Mouse (Mus musculus): Measurements from ENCODE around the gene Cds1. TPM values are rescaled to one million over a fixed set of nuclear protein-coding genes. Genes with fewer than 3 reads are reported as not detected.

Cds1 gene
- polyA plus RNA-seq, 1 experiment from 2014 or later: 2.2 TPM

DNA sequence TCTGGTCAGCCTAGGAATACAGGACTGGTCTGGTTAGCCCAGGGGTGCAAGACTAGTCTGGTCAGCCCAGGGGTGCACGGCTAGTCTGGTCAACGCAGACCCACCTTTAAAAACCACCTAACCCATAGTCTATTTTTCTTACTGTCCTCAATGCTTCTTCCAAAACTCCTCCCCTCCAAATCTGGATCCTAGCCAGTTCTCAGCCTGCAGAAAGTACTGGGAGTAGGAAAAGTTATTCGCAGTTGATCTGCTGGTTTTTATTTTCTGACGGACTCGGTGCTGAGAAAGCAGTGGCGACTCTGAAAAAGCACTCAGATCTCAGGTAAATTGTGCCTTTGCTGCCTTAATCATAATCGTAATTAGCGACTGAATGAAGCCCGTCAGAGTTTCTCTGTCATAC, 7.7 kb downstream of the Cds1 start:
- H3K9me3 ChIP-seq (ENCODE audit: low read depth, low read length): no peaks in the 10 kb centered on the region
- no peaks in the 10 kb centered on the region for H3K4me1 ChIP-seq (ENCODE audit: insufficient read depth)
- H3K4me2 ChIP-seq: no peak overlapping the region
- no peak overlapping the region for H3K27ac ChIP-seq (ENCODE audit: low read depth)
- no peaks in the 10 kb centered on the region for H3K36me3 ChIP-seq (ENCODE audit: insufficient read depth)
- DNase-seq: peak; percentile 54
- TF ChIP-seq CTCF (IDR thresholded peaks at IDR 0.05; ENCODE audit: low read depth): no peak
- ATAC-seq (ENCODE audit: insufficient read depth): no peak
- H3K4me3 ChIP-seq (ENCODE audit: low read depth, low read length): no peak overlapping the region
- H3K9ac ChIP-seq: no peak overlapping the region
- 71% methylated on average over 9 of the region's 9 CpGs for WGBS
- peaks cover 12% of the 10 kb centered on the region; the same call in 1 of the 2 replicates for H3K27me3 ChIP-seq (ENCODE audit: insufficient read depth, low read length)

DNA sequence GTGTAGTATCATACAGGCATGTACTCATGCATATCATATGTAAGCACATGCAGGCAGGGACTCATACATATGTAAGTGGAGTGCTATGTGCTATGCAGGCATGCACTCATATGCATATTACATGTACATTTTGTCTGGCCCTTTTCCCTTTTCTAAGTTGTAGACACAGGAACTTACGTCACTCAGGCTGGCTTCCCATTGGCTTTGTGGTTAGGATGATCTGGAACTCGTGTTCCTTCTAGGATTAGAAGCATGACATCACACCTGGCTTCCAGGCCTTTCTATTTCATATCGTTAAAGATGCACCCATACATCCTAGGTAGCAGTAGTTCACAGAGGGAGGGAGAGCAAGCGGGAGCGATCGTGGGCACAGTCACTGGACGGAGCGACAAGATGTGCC, 10.3 kb downstream of the Cds1 start:
- no peak overlapping the region for H3K4me3 ChIP-seq (ENCODE audit: low read depth, low read length)
- H3K4me2 ChIP-seq: no peak overlapping the region
- WGBS: 90% methylated on average over 8 of the region's 8 CpGs
- H3K27me3 ChIP-seq (ENCODE audit: insufficient read depth, low read length): no peaks in the 10 kb centered on the region
- DNase-seq: no peak
- no peaks in the 10 kb centered on the region for H3K4me1 ChIP-seq (ENCODE audit: insufficient read depth)
- no peak overlapping the region for H3K27ac ChIP-seq (ENCODE audit: low read depth)
- no peak for ATAC-seq (ENCODE audit: insufficient read depth)
- H3K9me3 ChIP-seq (ENCODE audit: low read depth, low read length): no peaks in the 10 kb centered on the region
- no peak overlapping the region for H3K9ac ChIP-seq
- TF ChIP-seq CTCF (IDR thresholded peaks at IDR 0.05; ENCODE audit: low read depth): no peak
- no peaks in the 10 kb centered on the region for H3K36me3 ChIP-seq (ENCODE audit: insufficient read depth)

DNA sequence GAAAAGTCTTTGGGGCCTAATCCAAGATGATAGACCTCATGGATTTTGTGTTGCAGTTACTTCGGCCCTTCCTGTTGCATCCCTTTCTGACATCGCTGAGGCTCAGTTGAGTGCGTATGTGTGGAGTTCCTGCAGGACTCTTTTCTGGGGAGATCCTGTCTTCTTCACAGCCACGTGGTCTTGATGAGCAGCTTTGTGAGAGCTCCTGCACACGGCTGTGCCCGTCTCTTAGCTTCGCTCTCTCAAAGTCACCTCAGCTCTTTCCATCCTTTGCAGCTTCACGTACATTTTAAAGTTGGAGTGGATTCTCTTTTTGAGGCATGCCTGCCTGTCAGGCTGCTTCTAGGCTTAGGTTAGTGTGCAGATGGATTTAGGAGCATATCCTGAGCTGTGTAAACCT, 11.6 kb downstream of the Cds1 start:
- 81% methylated on average over 8 of the region's 8 CpGs for WGBS
- ATAC-seq (ENCODE audit: insufficient read depth) (no peak), DNase-seq (no peak)
- no peaks in the 10 kb centered on the region for H3K9me3 ChIP-seq (ENCODE audit: low read depth, low read length)
- no peak overlapping the region for H3K4me3 ChIP-seq (ENCODE audit: low read depth, low read length)
- H3K4me1 ChIP-seq (ENCODE audit: insufficient read depth): no peaks in the 10 kb centered on the region
- H3K27ac ChIP-seq (ENCODE audit: low read depth): no peak overlapping the region
- no peak for TF ChIP-seq CTCF (IDR thresholded peaks at IDR 0.05; ENCODE audit: low read depth)
- H3K9ac ChIP-seq: no peak overlapping the region
- no peaks in the 10 kb centered on the region for H3K36me3 ChIP-seq (ENCODE audit: insufficient read depth)
- no peak overlapping the region for H3K4me2 ChIP-seq
- H3K27me3 ChIP-seq (ENCODE audit: insufficient read depth, low read length): no peaks in the 10 kb centered on the region

DNA sequence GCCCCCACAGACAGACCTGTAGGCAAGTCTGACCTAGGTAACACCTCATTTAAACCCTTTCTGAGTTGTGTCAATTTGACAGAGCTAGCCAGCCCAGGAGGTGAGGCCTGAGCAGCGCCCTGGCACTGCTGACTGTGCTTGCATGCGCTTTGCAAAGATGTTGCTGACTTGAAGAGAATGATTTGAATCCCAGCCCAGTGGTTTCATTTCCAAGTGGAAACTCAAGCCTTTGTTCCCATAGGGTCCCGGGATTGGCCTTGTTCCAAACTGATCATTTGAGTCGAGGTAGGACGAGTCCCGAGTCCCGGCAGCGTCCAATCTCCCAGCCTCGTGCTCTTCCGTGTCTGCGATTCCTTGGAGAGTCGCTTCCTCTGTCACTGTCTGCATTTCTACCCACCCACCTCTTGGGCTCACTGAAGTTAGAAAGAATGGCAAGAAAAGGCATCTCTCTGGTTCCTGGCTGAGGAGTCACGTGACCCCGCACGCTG, 14.5 kb downstream of the Cds1 start:
- H3K4me2 ChIP-seq: no peak overlapping the region
- no peaks in the 10 kb centered on the region for H3K9me3 ChIP-seq (ENCODE audit: low read depth, low read length)
- H3K9ac ChIP-seq: no peak overlapping the region
- H3K27me3 ChIP-seq (ENCODE audit: insufficient read depth, low read length): no peaks in the 10 kb centered on the region
- 70% methylated on average over 15 of the region's 15 CpGs for whole genome bisulfite sequencing
- no peak for TF ChIP-seq CTCF (IDR thresholded peaks at IDR 0.05; ENCODE audit: low read depth)
- H3K36me3 ChIP-seq (ENCODE audit: insufficient read depth): no peaks in the 10 kb centered on the region
- H3K4me3 ChIP-seq (ENCODE audit: low read depth, low read length): no peak overlapping the region
- no peaks in the 10 kb centered on the region for H3K4me1 ChIP-seq (ENCODE audit: insufficient read depth)
- no peak overlapping the region for H3K27ac ChIP-seq (ENCODE audit: low read depth)
- peak; percentile 51 for DNase-seq
- peak; percentile 28; the same call in 1 of the 2 replicates for ATAC-seq (ENCODE audit: insufficient read depth)

DNA sequence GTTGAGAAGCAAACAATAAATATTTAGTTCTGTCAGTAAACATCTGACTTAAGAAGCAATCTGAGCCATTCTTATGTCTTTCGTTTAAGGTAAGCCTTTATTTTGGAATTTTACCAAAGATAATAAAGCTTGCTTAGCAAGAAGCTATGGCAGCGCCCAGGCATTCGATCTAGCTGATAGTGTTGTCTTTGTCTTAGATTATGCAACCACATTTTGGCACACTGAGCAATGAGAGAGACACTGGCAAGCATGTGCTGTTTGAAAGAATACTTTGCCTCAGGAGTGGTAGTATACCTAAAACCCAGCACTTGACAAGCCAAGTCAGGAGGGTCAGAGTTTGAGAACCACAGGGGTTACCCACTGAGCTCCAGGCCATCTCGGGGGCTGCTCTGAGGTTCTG, 16.0 kb downstream of the Cds1 start:
- H3K27ac ChIP-seq (ENCODE audit: low read depth): no peak overlapping the region
- H3K4me2 ChIP-seq: no peak overlapping the region
- H3K36me3 ChIP-seq (ENCODE audit: insufficient read depth): no peaks in the 10 kb centered on the region
- H3K9me3 ChIP-seq (ENCODE audit: low read depth, low read length): no peaks in the 10 kb centered on the region
- no peak overlapping the region for H3K4me3 ChIP-seq (ENCODE audit: low read depth, low read length)
- no peak overlapping the region for H3K9ac ChIP-seq
- ATAC-seq (ENCODE audit: insufficient read depth): no peak
- TF ChIP-seq CTCF (IDR thresholded peaks at IDR 0.05; ENCODE audit: low read depth): no peak
- H3K27me3 ChIP-seq (ENCODE audit: insufficient read depth, low read length): no peaks in the 10 kb centered on the region
- 65% methylated on average over 4 of the region's 4 CpGs for WGBS
- H3K4me1 ChIP-seq (ENCODE audit: insufficient read depth): no peaks in the 10 kb centered on the region
- no peak for DNase-seq

DNA sequence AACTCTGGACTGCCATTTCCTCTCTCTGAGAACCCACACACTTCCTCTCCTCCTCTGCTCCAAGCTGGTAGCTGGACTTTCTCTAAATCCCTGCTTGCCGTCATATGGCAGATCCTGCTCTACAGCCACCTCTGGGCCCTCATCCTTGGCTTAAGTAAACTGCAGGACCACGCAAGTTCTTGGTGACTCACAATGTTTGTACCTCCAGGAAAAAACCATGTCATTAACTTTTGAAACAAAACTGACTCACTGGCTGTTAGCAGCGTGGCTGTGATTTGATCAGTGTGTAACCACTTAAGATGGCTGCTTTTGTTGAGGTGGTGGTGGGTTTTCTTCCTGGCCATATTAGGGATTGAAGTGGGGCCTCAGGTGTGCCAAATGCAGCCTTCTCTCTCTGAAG, 19.4 kb downstream of the Cds1 start:
- H3K27ac ChIP-seq (ENCODE audit: low read depth): no peak overlapping the region
- no peaks in the 10 kb centered on the region for H3K36me3 ChIP-seq (ENCODE audit: insufficient read depth)
- no peak for TF ChIP-seq CTCF (IDR thresholded peaks at IDR 0.05; ENCODE audit: low read depth)
- DNase-seq (no peak), ATAC-seq (ENCODE audit: insufficient read depth) (no peak)
- H3K9me3 ChIP-seq (ENCODE audit: low read depth, low read length): no peaks in the 10 kb centered on the region
- H3K9ac ChIP-seq: no peak overlapping the region
- WGBS: 58% methylated on average over 3 of the region's 3 CpGs
- no peak overlapping the region for H3K4me2 ChIP-seq
- no peaks in the 10 kb centered on the region; the same call in 1 of the 2 replicates for H3K4me1 ChIP-seq (ENCODE audit: insufficient read depth)
- no peak overlapping the region for H3K4me3 ChIP-seq (ENCODE audit: low read depth, low read length)
- H3K27me3 ChIP-seq (ENCODE audit: insufficient read depth, low read length): no peaks in the 10 kb centered on the region

DNA sequence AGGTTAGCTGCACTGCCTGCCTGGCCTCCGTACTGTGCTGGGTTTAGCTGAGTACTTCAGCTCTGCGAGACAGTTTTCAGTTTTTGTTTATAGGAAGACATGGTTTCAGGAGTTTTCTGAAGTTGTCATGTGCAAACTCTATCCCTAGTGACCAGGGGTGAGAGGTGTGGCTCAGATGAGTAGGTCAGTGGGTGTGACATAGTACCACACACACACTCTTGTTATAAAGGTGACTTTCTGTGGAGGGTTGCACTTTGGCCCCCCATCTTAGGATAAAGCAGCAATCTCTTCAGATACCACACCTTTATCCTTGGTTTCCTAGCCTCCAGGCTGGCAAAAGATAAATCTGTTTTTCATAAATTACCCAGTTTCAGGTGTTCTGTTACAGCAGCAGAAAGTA, 19.9 kb downstream of the Cds1 start:
- no peak overlapping the region for H3K9ac ChIP-seq
- no peak overlapping the region for H3K27ac ChIP-seq (ENCODE audit: low read depth)
- 62% methylated on average over 2 of the region's 2 CpGs for WGBS
- no peak for ATAC-seq (ENCODE audit: insufficient read depth)
- no peak overlapping the region for H3K4me2 ChIP-seq
- H3K4me3 ChIP-seq (ENCODE audit: low read depth, low read length): no peak overlapping the region
- no peaks in the 10 kb centered on the region for H3K9me3 ChIP-seq (ENCODE audit: low read depth, low read length)
- H3K4me1 ChIP-seq (ENCODE audit: insufficient read depth): no peaks in the 10 kb centered on the region; the same call in 1 of the 2 replicates
- no peaks in the 10 kb centered on the region for H3K36me3 ChIP-seq (ENCODE audit: insufficient read depth)
- no peak for TF ChIP-seq CTCF (IDR thresholded peaks at IDR 0.05; ENCODE audit: low read depth)
- no peaks in the 10 kb centered on the region for H3K27me3 ChIP-seq (ENCODE audit: insufficient read depth, low read length)
- DNase-seq: no peak

All from lung, embryonic 14.5 days (tissue).